Mouse (Mus musculus): ENCODE data around the gene H2al1m. TPM values are rescaled to one million over a fixed set of nuclear protein-coding genes. Genes with fewer than 3 reads are reported as not detected.
"Not testable (repeated sequence)": the region's sequence is repeated elsewhere in the genome, so short reads cannot be mapped to it uniquely, and the experiment has no call there.

H2al1m gene
- polyA plus RNA-seq, 1 experiment = not detected

- no peaks in the 10 kb centered on the region for H3K4me1 ChIP-seq (ENCODE audit: control insufficient read depth, insufficient read depth, low read length)
- H3K4me3 ChIP-seq (replicated peaks; ENCODE audit: extremely low read depth, low read depth, low read length) = no peak overlapping the region
- no peak for DNase-seq
- 55% methylated on average over 1 of the region's 1 CpGs for WGBS
- TF ChIP-seq CTCF (IDR thresholded peaks at IDR 0.05; ENCODE audit: insufficient read depth, low read length) (no peak), POLR2A (IDR thresholded peaks at IDR 0.05; ENCODE audit: borderline replicate concordance, extremely low read depth, low read depth, low read length) (no peak)
Observed at GRCm38 (mm10) chrX:9303455-9303854, 19.9 kb downstream of the H2al1m start.

GRCm38 (mm10) chrX:9316457-9316856, 32.9 kb downstream of the H2al1m start:
- not testable (repeated sequence) for DNase-seq; H3K4me3 ChIP-seq (replicated peaks; ENCODE audit: extremely low read depth, low read depth, low read length); H3K4me1 ChIP-seq (ENCODE audit: control insufficient read depth, insufficient read depth, low read length)

- H3K4me1 ChIP-seq (ENCODE audit: control insufficient read depth, insufficient read depth, low read length); DNase-seq; H3K4me3 ChIP-seq (replicated peaks; ENCODE audit: extremely low read depth, low read depth, low read length): not testable (repeated sequence)
- WGBS = 88% methylated on average over 26 of the region's 26 CpGs
Observed at GRCm38 (mm10) chrX:9327954-9328353, 44.4 kb downstream of the H2al1m start.

GRCm38 (mm10) chrX:9332366-9332962, 48.9 kb downstream of the H2al1m start:
- not testable (repeated sequence) for H3K4me3 ChIP-seq (replicated peaks; ENCODE audit: extremely low read depth, low read depth, low read length); DNase-seq; H3K4me1 ChIP-seq (ENCODE audit: control insufficient read depth, insufficient read depth, low read length)
- WGBS = 80% methylated on average over 12 of the region's 12 CpGs

GRCm38 (mm10) chrX:9333035-9333434, 49.5 kb downstream of the H2al1m start:
- not testable (repeated sequence) for H3K4me1 ChIP-seq (ENCODE audit: control insufficient read depth, insufficient read depth, low read length)
- DNase-seq = peak; percentile 9
- WGBS = 62% methylated on average over 2 of the region's 2 CpGs

More at GRCm38 (mm10) chrX:9333035-9333434, 49.5 kb downstream of the H2al1m start:
- not testable (repeated sequence) for H3K4me3 ChIP-seq (replicated peaks; ENCODE audit: extremely low read depth, low read depth, low read length)

Other genes starting within 250 kb of the H2al1m start
- not detected in 2 replicates for gene Fthl17f, start 220.7 kb upstream of the H2al1m start, polyA plus RNA-seq (2012; rRNA removed)
- not detected in 2 replicates for gene 4930402K13Rik, start 179.2 kb upstream of the H2al1m start, polyA plus RNA-seq (2012; rRNA removed)
- 0.27 and 0.28 TPM in 2 replicates for gene Lancl3, start 83.9 kb upstream of the H2al1m start, polyA plus RNA-seq (2012; rRNA removed)
- gene Gm14862, start 26.9 kb upstream of the H2al1m start, polyA plus RNA-seq (2012; rRNA removed) = not detected in 2 replicates
- gene Xk, start 11.0 kb upstream of the H2al1m start, polyA plus RNA-seq (2012; rRNA removed) = 0.67 and 0.90 TPM in 2 replicates
- not detected in 2 replicates for gene H2al1k, start 66.9 kb downstream of the H2al1m start, polyA plus RNA-seq (2012; rRNA removed)
- 5.4 and 11.5 TPM in 2 replicates for gene Cybb, start 204.0 kb downstream of the H2al1m start, polyA plus RNA-seq (2012; rRNA removed)

Measured in lung, adult 2 months (tissue).